Mouse (Mus musculus): ENCODE measurements around the gene Pgp. TPM values are rescaled to one million over a fixed set of nuclear protein-coding genes. Genes with fewer than 3 reads are reported as not detected.
"Not testable (repeated sequence)": the region's sequence is repeated elsewhere in the genome, so short reads cannot be mapped to it uniquely, and the experiment has no call there.

The Pgp gene
- total RNA-seq, 2 experiments from 2014 or later, result 44.0 to 49.2 TPM

DNA sequence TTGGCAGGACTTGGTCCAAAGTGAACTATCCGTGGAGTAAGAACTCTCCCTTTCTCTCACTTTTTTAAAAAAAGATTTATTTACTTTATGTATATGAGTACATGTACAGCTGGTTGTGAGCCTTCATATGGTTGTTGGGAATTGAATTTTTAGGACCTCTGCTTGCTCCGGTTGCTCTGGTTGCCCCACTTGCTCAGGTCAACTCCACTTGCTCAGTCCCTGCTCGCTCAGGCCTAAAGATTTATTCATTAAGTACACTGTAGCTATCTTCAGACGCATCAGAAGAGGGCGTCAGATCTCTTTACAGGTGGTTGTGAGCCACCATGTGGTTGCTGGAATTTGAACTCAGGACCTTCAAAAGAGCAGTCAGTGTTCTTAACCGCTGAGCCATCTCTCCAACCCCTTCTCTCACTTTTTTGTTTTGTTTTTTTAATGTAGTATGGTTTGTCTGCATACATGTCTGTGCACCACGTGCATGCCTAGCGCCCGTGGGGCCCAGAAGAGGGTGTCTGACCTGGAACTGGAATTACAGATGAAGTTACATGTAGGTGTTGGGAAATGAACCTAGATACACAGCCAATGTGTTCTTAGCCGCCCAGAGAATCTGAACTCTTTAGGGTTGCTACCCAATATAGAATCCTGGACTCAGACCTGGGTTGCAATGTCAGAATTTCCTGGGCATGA, 14.5 kb upstream of the Pgp start:
- not testable (repeated sequence) for DNase-seq

DNA sequence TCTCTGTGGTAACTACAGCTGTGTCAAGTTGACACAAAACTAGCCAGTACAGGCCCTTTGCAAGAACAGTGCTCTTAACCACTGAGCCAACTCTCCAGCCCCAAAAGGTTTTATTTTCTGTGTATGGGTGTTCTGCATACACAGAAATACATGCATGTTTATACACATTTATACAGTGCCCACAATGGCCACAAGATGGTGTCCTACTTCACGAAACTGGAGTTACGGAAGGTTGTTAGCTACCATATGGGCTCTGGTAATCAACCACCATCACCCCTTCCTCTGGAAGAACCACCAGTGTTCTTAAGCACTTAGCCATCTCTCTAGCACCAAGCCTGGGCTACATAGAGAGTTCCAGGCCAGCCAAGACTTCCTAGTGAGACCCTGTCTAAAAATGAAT, 8.6 kb upstream of the Pgp start:
- DNase-seq, result no peak

DNA sequence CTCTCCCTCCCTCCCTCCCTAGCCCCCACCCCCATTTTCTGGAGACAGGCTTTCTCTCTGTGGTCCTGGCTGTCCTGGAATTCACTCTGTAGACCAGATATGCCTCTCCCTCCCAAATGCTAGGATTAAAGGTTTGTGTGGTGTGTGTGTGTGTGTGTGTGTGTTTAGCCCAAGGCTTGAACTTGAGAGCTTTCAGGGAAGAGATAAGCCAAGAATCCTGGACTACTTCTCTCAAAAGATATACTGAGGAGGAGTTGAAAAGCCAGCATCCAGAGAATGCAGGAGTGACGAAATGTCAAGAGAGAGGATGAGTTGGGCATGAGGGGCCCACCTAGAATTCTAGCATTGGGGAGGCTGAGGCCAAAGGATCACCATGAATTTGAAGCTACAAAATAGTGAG, 7.3 kb upstream of the Pgp start:
- no peak for DNase-seq

DNA sequence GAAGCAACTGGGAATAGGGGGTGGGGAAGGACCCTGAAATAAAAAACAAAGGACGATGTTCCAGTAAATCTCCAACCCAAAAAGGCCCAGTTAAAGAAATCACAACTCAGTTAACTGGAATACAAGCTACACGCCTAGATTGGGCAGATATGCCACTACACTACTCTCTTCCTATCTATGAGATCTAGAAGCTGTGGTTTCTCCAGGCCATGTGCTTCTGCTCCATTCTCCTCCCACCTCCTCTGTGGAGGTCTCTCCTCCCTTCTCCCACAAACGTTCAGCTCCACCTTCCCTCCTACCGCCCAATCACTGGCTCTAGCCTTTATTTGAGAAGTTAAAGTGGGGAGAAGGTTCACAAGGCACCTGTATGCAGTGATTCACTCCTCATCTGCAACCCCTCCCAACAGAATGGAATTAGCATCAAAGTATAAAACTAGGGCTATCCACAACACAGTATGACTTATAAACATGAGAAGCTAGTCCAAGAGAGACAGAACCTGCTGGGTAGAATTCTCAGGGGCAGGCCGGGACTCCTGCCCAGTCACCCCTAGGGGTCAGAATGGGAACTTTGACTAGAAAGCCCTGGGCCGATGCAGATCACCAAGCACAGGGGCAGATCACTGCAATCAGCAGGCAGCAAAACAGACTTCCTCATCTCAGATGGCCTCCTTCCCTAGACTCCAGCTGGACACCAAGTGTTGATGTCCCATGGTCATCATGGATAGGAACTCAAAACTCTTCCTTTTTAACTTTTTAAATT, 6.6 kb upstream of the Pgp start:
- DNase-seq, result no peak

DNA sequence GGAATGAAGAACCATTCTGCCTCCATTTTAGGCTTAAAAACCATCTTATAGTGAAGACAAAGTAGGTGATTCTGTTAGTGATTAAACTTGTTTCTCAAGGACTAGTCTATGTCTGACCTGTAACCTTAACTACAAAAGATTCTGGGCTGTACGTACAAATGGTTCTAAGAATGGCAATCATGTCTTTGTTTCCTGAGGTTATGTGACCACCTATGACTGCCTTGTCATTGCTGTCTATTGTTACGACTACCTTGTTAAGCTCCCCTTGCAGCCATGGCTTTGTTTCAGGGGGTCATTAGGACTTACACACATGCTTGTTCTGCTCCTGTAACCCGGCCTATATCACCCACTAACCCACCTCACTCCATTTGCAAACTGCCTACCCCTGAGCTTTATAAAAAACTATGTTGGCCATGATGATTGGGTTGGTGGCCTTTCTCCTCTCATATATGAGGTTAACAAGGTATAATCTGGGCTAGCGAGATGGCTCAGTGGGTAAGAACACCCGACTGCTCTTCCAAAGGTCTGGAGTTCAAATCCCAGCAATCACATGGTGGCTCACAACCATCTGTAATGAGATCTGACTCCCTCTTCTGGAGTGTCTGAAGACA, 1.5 kb upstream of the Pgp start:
- DNase-seq, result no peak

DNA sequence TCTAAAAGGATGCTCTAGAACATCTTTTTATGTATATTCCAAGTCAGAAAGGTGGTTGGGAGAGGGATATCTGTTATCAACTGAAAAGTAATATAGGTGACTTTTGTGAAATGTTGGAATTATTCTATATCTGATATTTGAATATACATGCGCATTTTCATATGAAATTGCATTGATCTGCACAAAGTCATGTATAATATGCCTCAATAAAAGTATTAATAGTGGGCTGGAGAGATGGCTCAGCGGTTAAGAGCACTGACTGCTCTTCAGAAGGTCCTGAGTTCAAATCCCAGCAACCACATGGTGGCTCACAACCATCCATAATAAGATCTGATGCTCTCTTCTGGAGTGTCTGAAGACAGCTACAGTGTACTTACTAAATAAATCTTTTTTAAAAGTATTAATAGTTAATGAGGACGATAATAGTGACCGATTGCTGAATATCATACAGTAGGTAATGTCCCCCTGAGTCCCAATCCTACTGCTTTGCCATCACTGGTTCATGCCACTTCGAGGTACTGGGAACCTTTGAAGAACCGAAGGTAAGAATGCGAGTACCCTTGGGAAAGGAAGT, 769 bp upstream of the Pgp start:
- no peak for DNase-seq

DNA sequence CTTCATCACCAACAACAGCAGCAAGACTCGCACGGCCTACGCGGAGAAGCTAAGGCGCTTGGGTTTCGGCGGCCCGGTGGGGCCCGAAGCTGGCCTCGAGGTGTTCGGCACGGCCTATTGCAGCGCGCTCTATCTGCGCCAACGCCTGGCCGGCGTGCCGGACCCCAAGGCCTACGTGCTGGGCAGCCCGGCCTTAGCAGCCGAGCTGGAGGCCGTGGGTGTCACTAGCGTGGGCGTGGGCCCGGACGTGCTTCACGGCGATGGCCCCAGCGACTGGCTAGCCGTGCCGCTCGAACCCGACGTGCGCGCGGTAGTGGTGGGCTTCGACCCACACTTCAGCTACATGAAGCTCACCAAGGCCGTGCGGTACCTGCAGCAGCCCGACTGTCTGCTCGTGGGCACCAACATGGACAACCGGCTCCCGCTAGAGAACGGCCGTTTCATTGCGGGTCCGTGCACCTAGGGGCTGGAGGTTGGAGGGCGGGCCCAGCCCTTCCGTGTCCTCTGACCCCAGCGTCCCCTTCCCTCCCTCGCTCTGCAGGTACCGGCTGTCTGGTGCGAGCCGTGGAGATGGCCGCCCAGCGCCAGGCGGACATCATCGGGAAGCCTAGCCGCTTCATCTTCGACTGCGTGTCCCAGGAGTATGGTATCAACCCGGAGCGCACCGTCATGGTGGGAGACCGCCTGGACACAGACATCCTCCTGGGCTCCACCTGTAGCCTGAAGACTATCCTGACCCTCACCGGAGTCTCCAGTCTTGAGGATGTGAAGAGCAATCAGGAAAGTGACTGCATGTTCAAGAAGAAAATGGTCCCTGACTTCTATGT, 722 bp downstream of the Pgp start:
- DNase-seq, result peak; percentile 59

DNA sequence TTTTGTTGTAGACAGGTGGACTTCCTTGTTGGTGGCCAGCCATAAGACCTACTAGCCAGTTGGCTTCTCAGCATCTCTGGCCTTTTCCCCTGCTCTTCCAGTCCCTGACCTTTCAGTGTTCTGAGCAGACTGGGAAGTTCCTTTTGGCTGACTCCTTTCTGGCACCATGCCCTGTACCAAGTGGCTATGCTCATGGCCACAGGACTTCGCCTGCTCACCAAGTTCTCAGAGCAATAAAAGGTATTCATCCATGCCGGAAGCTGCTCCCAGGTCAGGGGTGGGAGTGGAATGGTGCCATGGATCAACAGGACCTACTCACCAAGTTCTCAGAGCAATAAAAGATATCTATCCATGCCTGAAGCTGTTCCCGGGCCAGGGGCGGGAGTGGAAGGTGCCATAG, 2.3 kb downstream of the Pgp start:
- peak; percentile 84 for DNase-seq

DNA sequence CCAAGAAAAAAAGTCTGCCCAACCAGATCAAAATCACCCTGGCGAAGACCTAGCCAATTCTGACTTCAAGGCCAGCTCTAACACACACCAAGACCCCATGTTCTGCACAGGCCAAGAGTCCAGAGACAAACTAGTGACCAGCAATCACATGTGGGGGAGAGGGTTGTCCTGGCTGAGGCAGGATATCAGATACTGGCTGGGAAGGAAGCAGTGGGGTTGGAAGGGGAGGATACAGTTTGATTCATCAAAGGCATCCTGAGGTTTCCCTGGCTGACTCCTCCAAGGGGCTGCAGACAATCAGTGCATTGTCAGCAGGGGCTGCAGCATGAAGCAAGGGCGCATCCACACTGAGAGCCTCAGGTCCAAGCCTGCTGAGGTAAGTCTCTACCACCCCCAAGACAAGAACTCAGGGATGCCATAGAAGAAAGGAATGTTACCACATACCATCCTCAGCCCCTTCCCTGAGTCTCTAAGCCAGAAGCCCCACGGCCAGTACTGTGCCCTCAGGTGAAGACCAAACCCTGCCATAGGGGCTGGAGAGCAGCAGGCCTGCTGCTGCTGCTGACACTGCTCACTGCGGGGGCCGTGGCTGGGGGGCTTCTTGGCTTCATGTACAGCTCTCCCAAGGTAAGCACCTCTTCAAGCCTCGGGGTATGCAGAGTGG, 3.6 kb downstream of the Pgp start, which contains the start of gene Bricd5:
Gene Bricd5, plus strand, starts transcription at position 273 of the 664 bp plus-strand sequence.
- DNase-seq, result no peak

DNA sequence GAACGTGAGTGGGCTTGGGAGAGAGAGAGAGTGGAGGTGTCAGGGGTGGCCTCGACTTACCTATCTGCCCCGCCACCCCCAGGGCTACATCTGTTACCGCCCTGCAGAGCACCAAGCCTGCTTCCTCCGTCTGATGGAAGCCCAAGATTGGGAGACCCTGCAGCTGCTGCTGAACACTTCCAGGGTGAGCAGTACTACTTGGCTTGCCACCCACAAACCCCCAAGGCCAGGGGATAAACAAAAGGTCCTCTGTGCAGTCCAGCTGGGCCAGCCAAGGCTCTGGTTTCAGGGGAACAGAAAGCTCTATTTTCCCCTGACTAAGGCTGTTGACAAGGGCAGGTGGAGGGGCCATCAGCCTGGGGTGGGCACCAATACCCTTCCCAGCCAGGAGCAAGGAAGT, 4.4 kb downstream of the Pgp start:
- peak; percentile 37 for DNase-seq

DNA sequence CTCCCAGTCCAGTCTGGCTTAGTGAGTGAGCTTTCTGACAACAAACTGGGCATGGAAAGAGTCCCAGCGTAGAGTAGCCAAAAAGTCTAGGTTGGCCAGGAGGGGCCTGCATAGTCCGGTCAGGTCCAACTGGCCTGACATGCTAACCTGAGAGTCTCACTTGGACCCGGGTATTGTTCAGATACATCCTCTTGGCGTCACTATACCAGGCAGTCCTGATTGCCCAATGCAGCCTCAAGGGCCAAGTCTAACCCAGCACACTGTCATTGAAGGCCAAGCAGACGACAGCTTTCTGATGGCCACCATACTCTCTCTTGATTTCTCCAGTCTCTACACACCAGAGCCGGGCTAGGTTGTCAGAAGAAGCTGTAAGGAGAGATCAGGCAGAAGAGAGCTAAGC, 5.4 kb downstream of the Pgp start:
- no peak for DNase-seq

DNA sequence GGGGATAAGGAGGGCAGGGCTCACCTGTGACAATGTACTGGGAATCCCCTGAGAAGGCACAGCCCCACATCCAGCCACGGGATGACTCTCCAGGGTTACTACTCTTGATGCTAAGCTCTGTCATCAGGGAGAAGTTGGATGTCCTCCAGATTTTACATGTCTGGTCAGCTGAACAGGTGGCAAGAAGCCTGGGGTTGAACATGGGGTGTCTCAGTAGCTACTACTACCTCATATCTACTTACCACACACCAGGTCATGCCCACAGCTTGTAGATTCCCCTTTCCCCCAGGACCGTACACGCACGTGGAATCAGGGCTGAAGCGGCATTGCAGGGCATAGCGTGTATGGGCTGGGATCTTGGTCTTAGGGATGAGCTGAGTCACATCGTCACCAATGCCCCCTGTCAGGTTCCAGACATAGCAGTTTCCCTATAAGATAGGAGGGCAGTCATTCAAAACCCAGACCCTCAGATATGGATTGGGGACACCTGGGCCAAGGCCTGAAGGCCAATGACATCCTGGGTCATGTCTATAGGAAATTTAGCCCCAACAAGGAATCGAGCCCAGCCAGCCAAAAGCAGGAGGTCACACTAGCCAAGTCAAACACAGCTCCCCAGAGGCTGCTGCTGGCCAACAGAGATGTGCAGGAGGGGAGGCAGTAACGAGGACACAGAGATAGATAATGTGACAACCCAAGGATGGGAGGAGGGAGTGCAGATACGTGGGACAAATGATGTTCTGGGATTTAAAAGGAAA, 6.0 kb downstream of the Pgp start:
- no peak for DNase-seq

DNA sequence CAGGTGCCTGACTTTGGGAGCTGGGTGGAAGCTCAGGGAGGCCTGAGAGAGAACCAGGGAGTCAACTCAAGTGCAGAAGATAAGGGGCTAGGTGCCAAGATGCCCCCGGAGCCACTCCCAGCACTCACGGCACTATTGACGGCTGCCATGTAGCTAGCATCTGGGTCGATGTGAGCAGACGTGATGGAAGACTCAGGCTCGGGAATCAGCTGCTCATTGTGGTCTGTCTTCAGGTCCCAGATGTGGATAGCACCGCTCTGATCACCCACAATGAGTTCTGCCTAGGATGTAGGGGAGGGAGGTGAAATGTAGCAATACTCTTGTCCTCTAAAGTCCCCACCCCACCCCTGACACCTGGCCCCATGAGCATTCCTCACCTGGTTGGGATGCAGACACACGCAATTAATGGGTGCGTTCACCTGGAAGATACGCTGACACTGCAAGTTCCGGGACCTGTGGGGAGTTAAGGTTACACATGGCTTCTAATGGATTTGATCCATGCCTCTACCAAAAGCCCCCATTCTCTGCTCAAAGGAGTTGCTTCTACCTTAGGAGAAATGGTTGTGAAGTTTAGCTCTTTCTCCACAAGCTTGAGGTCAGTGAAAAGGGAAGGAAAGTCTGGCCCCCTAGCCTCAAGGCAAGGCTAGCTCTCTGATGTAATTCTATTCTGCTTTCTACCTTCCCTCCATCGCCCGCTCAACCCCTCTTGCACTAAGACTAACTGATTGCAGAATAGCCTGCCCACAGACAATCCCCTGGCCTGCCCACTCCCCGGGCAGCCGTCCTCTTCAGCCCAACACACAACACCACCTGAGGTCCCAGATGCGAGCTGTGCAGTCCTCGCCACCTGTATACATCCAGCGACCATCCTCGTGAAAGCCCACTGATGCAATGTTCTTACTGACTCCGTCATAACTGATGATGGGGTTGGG, 7.1 kb downstream of the Pgp start:
- no peak for DNase-seq

DNA sequence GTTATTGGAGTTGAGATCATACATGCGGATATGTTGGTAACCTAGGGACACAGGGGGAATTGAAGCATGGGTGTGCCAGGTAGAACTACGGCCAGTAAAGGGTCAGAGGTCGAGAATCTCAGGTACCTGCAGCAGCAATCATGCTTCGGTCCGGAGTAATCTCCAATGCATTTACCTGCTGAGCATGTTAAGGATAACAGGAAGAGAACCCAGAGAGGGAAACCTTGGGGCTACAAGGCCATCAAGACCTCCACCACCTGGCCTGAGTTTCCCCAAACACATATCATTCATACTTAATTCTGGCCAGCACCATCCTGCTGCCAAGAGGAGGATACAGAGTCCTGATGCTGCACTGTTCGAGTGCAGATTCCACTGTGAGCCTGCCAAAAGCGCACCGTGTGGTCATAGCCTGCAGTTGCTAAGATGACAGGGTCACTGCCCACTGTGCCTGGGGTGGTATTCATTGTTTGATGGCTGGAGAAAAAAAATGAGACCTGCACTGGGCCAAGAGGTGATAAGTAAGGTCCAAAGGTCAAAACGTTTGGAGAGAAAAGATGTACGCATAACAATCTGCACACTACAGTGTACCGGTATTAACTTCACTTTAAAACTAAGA, 7.9 kb downstream of the Pgp start:
- DNase-seq, result no peak

DNA sequence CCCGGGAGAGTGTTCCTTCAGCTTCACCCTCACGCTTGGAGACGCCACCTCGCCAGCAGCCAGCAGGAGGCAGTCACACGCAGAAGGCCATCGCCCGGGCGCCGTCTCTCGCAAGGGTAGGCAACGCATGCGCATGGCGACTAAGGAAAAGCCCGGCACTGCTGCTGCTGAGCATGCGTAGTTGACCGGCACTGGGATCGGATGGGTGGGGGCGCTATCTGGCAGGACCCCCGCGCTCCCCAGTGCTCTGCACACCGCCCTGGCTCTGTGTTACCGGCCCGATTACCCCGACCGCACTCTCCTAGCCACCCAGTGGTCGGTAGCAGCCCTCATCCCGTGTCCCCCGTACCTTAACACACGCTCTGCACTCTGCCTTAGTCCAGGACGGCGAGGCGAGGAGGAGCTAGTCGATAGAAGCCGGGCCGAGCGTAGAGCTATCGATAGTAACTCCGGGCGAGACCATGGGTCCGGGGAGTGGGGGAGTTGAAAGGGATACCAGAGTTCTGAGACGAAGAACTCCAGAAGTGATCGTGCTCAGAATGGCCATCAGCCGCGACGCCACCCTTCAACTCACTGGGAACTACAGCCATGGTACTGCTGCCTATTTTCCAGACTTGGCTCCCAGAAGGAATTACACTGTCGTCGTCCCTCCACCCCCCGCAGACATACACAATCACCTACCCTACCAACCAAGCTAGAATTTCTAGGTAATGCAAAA, 8.6 kb downstream of the Pgp start, which contains the start of gene Mlst8:
Gene Mlst8, minus strand, starts transcription at position 416 of the 718 bp plus-strand sequence.
- peak; percentile 98 for DNase-seq

DNA sequence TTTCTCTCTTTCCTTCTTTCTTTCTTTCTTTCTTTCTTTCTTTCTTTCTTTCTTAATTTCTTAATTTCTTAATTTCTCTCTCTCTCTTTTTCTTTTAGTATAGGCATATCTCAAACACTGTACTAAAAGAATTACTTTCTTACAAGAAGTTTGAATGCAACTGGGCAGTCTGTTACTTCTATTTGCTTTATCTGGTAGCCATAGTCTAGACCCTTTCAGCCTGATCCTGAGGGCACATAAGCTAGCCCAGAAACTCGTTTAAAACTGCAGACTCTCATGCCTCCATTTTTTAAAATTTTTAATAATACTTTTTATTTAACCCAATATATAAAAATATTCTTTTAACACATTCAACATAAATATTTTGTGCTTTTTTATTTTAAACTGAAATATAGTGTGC, 9.2 kb downstream of the Pgp start:
- DNase-seq, result no peak

DNA sequence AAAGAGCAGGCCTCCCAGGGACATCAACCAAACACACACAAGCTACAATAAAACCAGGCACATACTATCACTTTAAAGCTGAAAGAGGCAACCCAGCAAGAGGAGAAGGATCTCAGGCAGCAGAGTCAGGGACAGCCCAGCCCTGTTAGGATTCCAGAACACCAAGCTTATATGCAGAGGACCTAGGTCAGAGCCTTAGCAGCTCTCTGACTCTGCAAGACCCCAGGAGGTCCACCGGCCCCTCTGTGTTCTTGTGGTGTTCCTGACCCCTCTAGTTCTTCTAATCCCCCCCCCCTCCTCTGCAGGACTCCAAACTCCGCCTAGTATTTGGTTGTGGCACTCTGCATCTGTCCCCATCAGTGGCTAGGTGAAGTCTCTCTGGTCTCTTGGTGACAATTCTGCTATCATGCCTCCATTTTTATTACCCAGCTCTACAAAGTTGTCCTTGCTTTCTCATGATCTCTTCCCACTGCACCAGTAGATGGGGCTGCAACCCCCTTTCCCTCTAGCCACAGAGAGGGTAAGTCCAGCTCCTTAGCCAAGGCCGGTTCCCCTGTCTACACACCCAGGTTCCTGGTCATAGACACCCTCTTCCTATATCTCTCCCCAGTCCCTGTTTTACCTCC, 10.1 kb downstream of the Pgp start:
- DNase-seq, result no peak
